Mouse (Mus musculus) neural tube, embryonic 14.5 days (tissue): ENCODE measurements around the gene Kansl1l. TPM values are rescaled to one million over a fixed set of nuclear protein-coding genes. Genes with fewer than 3 reads are reported as not detected.
A peak's percentile ranks its signal among the peaks of the same experiment; 100 is the strongest.
"Not testable (repeated sequence)": the region's sequence is repeated elsewhere in the genome, so short reads cannot be mapped to it uniquely, and the experiment has no call there.

Source experiments
- ATAC-seq: fragments of 200-750 bp; cut with Nextera tagmentation; 2 replicates; pipeline ENCODE4 v1.8.0; 2017; ENCODE audit warnings: low read depth, mild to moderate bottlenecking, moderate TSS enrichment, moderate library complexity
- H3K27ac ChIP-seq: fragments of 300-500 bp; sonication (generic); 2 replicates; pipeline ENCODE4 v1.5.1; 2014; ENCODE audit warnings: low read depth, mild to moderate bottlenecking, control low read depth, low read length, moderate library complexity, mixed read lengths
- H3K27me3 ChIP-seq: fragments of 300-500 bp; sonication (generic); 2 replicates; pipeline ENCODE4 v1.6.1; 2014; ENCODE audit warnings: low read length; ENCODE audit not compliant: control insufficient read depth, insufficient read depth
- H3K36me3 ChIP-seq: fragments of 300-500 bp; sonication (generic); 2 replicates; pipeline ENCODE4 v1.6.1; 2014; ENCODE audit warnings: low read length, mixed read lengths; ENCODE audit not compliant: control insufficient read depth, insufficient read depth
- H3K4me1 ChIP-seq: fragments of 300-500 bp; sonication (generic); 2 replicates; pipeline ENCODE4 v1.6.1; 2014; ENCODE audit warnings: low read length; ENCODE audit not compliant: control insufficient read depth, insufficient read depth
- H3K4me2 ChIP-seq: fragments of 300-500 bp; sonication (generic); 2 replicates; pipeline ENCODE4 v1.6.1; 2014; ENCODE audit warnings: mild to moderate bottlenecking, low read depth, low read length, control low read depth
- H3K4me3 ChIP-seq: fragments of 300-500 bp; sonication (generic); 2 replicates; pipeline ENCODE4 v1.5.1; 2014; ENCODE audit warnings: low read depth, low read length, control low read depth, mixed read lengths
- H3K9ac ChIP-seq: fragments of 300-500 bp; sonication (generic); replicated peaks from 2 replicates; pipeline ENCODE4 v1.6.1; 2014; ENCODE audit warnings: low read depth, mild to moderate bottlenecking, control low read depth, low read length, mixed read lengths
- H3K9me3 ChIP-seq: fragments of 300-500 bp; sonication (generic); 2 replicates; pipeline ENCODE4 v1.6.1; 2016; ENCODE audit warnings: low read length; ENCODE audit not compliant: control insufficient read depth
- WGBS: fragments of 180-500 bp; shearing (Covaris S2); extraction: QIAGEN DNeasy Blood & Tissue Kit; methylation state at CpG from one replicate; pipeline ENCODE4 v1.1.7; 2014; 5-methylcytosine and 5-hydroxymethylcytosine counted together
- polyA plus RNA-seq: library from polyadenylated mRNA; unstranded; fragments of >200 nt; fragmentation: Nextera tagmentation; extraction: Ambion mirVana; gene quantifications from 2 replicates; pipeline ENCODE4 v1.2.1, GENCODE M21; 2014

Gene Kansl1l
- polyA plus RNA-seq, 1 experiment from 2014 or later, result 16.6 TPM

GRCm38 (mm10) chr1:66712859-66713258 lies 104.5 kb downstream of the Kansl1l start:
- 99% methylated on average over 3 of the region's 3 CpGs for WGBS

GRCm38 (mm10) chr1:66704523-66704922 lies 112.8 kb downstream of the Kansl1l start:
- Histone ChIP-seq H3K4me3 (no peak overlapping the region), H3K9ac (no peak overlapping the region), H3K4me2 (no peak overlapping the region), H3K36me3 (peaks cover 11% of the 10 kb centered on the region; the same call in 1 of the 2 replicates), H3K4me1 (peaks cover 17% of the 10 kb centered on the region; the same call in 1 of the 2 replicates), H3K27me3 (no peaks in the 10 kb centered on the region), H3K9me3 (no peaks in the 10 kb centered on the region), H3K27ac (no peak overlapping the region)
- WGBS, result 49% methylated on average over 6 of the region's 6 CpGs
- ATAC-seq, result no peak

More at GRCm38 (mm10) chr1:66712859-66713258, 104.5 kb downstream of the Kansl1l start:
- ATAC-seq, result no peak
- Histone ChIP-seq H3K9me3 (no peaks in the 10 kb centered on the region), H3K36me3 (peaks cover 13% of the 10 kb centered on the region; the same call in 1 of the 2 replicates), H3K9ac (no peak overlapping the region), H3K27ac (no peak overlapping the region), H3K4me2 (no peak overlapping the region), H3K27me3 (no peaks in the 10 kb centered on the region), H3K4me1 (no peaks in the 10 kb centered on the region), H3K4me3 (no peak overlapping the region)

GRCm38 (mm10) chr1:66702623-66703345 lies 114.6 kb downstream of the Kansl1l start:
- H3K4me3 ChIP-seq, result no peak overlapping the region
- H3K9ac ChIP-seq, result no peak overlapping the region
- WGBS, result 91% methylated on average over 4 of the region's 4 CpGs
- no peak overlapping the region for H3K4me2 ChIP-seq
- no peak overlapping the region for H3K27ac ChIP-seq
- ATAC-seq, result no peak
- 0 out of 2 replicates have a peak, but pooled peaks cover 4% of the 10 kb centered on the region for H3K36me3 ChIP-seq
- H3K27me3 ChIP-seq, result no peaks in the 10 kb centered on the region
- no peaks in the 10 kb centered on the region for H3K9me3 ChIP-seq
- H3K4me1 ChIP-seq, result peaks cover 17% of the 10 kb centered on the region; the same call in 1 of the 2 replicates

- Histone ChIP-seq H3K9ac (peak overlapping the region; percentile 75), H3K4me1 (peaks cover 17% of the 10 kb centered on the region; the same call in 1 of the 2 replicates), H3K27me3 (no peaks in the 10 kb centered on the region), H3K27ac (no peak overlapping the region), H3K9me3 (no peaks in the 10 kb centered on the region), H3K36me3 (no peaks in the 10 kb centered on the region), H3K4me2 (peak overlapping the region; percentile 69), H3K4me3 (peak overlapping the region; percentile 86)
- WGBS, result 36% methylated on average over 2 of the region's 2 CpGs
- no peak for ATAC-seq
Measured at GRCm38 (mm10) chr1:66701576-66701940, 115.8 kb downstream of the Kansl1l start.

GRCm38 (mm10) chr1:66700693-66701575 lies 116.4 kb downstream of the Kansl1l start, which contains the start of gene Rpe:
Gene Rpe (plus strand): TSS chr1:66700831.
- peak within 1 kb of the TSS; percentile 75 for H3K9ac ChIP-seq
- no peaks in the 10 kb centered on the region for H3K9me3 ChIP-seq
- ATAC-seq, result peak; percentile 99
- peak within 1 kb of the TSS; percentile 69 for H3K4me2 ChIP-seq
- H3K4me3 ChIP-seq, result peak within 1 kb of the TSS; percentile 86
- no peaks in the 10 kb centered on the region for H3K36me3 ChIP-seq
- peaks cover 17% of the 10 kb centered on the region; the same call in 1 of the 2 replicates for H3K4me1 ChIP-seq
- peak within 1 kb of the TSS; percentile 67 for H3K27ac ChIP-seq
- H3K27me3 ChIP-seq, result no peaks in the 10 kb centered on the region
- under 1% methylated on average over 70 of the region's 73 CpGs for WGBS

- H3K36me3 ChIP-seq, result no peaks in the 10 kb centered on the region
- H3K4me3 ChIP-seq, result peak overlapping the region; percentile 86
- H3K27me3 ChIP-seq, result no peaks in the 10 kb centered on the region
- peak; percentile 56 for ATAC-seq
- WGBS, result 44% methylated on average over 5 of the region's 5 CpGs
- no peak overlapping the region; the same call in 1 of the 2 replicates for H3K27ac ChIP-seq
- no peaks in the 10 kb centered on the region for H3K9me3 ChIP-seq
- peaks cover 17% of the 10 kb centered on the region; the same call in 1 of the 2 replicates for H3K4me1 ChIP-seq
- no peak overlapping the region; the same call in 1 of the 2 replicates for H3K9ac ChIP-seq
- peak overlapping the region; percentile 69 for H3K4me2 ChIP-seq
Measured at GRCm38 (mm10) chr1:66700149-66700692, 117.1 kb downstream of the Kansl1l start.

GRCm38 (mm10) chr1:66699630-66700029 lies 117.7 kb downstream of the Kansl1l start:
- H3K9ac ChIP-seq, H3K4me2 ChIP-seq, H3K9me3 ChIP-seq, H3K27ac ChIP-seq, H3K27me3 ChIP-seq, H3K36me3 ChIP-seq, ATAC-seq, H3K4me3 ChIP-seq: not testable (repeated sequence)
- 83% methylated on average over 10 of the region's 10 CpGs for WGBS
- H3K4me1 ChIP-seq, result peaks cover 17% of the 10 kb centered on the region; the same call in 1 of the 2 replicates

GRCm38 (mm10) chr1:66695296-66695695 lies 122.1 kb downstream of the Kansl1l start:
- H3K9ac ChIP-seq, result no peak overlapping the region
- H3K36me3 ChIP-seq, result no peaks in the 10 kb centered on the region
- no peak overlapping the region for H3K4me3 ChIP-seq
- no peak overlapping the region for H3K4me2 ChIP-seq
- H3K9me3 ChIP-seq, result no peaks in the 10 kb centered on the region
- no peaks in the 10 kb centered on the region for H3K27me3 ChIP-seq
- 78% methylated on average over 7 of the region's 7 CpGs for WGBS
- H3K27ac ChIP-seq, result no peak overlapping the region
- H3K4me1 ChIP-seq, result no peaks in the 10 kb centered on the region
- no peak for ATAC-seq
